Mouse (Mus musculus): ENCODE measurements around the gene Kbtbd12. TPM values are rescaled to one million over a fixed set of nuclear protein-coding genes. Genes with fewer than 3 reads are reported as not detected.

The Kbtbd12 gene
- polyA plus RNA-seq, 1 experiment from 2014 or later: 1.4 TPM

DNA sequence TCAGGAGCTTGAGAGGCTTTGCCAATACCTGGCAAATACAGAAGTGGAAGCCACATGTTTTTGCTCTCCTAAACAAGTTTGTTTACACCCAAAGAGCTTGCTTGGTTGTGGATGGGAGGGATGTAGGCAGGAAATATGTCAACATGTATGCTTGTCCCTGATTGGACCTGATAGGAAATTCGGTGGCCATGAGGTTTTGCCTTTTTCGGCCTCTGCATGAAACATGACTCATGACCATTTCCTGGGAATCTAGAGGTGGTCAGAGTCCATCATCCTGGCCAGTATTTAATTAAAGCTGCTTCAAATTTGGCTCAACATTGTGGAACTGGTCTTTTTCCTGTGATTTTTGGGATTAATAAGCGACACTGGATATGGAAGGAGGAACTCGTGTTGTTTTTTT lies 53.8 kb downstream of the Kbtbd12 start:
- no peak overlapping the region for H3K4me3 ChIP-seq
- H3K4me2 ChIP-seq: no peak overlapping the region
- H3K4me1 ChIP-seq: no peaks in the 10 kb centered on the region
- H3K27me3 ChIP-seq: no peaks in the 10 kb centered on the region
- 78% methylated on average over 4 of the region's 4 CpGs for WGBS
- no peak for ATAC-seq (ENCODE audit: insufficient number of reproducible peaks, low FRiP score, low TSS enrichment, low read depth)
- no peaks in the 10 kb centered on the region for H3K9me3 ChIP-seq
- no peak overlapping the region for H3K27ac ChIP-seq
- H3K9ac ChIP-seq: no peak overlapping the region
- no peaks in the 10 kb centered on the region for H3K36me3 ChIP-seq

DNA sequence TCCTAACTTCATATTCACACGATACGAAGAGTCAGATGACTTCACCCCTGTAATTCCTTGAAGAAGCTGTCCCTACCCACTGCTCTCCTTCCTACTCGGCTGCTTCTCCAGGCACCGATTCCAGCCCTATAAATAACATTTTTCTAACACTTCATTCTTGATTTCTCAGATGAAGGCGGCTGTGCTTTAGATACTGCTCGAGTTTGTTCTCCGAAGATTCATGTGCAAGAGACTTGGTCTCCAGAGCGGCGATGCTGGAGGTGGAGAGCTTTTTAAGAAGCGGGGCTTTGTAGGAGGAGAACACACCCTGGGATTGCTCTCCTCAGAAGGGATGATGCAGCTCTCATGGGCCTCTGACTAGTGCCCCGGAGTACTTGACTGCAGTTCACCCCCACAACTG lies 61.3 kb downstream of the Kbtbd12 start:
- Histone ChIP-seq H3K27me3 (no peaks in the 10 kb centered on the region), H3K36me3 (no peaks in the 10 kb centered on the region), H3K4me1 (no peaks in the 10 kb centered on the region), H3K4me3 (no peak overlapping the region), H3K27ac (no peak overlapping the region), H3K9ac (no peak overlapping the region), H3K4me2 (no peak overlapping the region), H3K9me3 (no peaks in the 10 kb centered on the region)
- 80% methylated on average over 11 of the region's 11 CpGs for WGBS
- ATAC-seq (ENCODE audit: insufficient number of reproducible peaks, low FRiP score, low TSS enrichment, low read depth): no peak

DNA sequence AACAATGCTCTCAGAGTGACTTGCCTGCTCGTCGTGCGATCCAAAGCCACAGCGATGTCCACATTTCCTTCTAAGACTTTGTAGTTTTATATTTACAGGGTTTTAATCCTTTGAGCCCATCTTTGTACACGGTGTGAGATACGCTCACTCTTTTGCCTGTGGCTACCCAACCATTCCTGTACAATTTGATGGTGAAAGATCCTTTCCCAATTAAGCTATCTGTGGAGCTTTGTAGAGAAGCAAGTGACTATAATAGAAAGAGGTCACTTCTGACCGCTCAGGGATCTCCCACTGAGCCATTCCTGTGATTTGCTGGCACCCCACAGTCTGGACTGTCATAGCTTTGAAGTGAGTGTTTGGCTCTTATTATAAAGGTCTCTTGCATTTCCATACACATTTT lies 71.1 kb downstream of the Kbtbd12 start:
- WGBS: 12% methylated on average over 7 of the region's 7 CpGs
- Histone ChIP-seq H3K4me3 (no peak overlapping the region), H3K27ac (no peak overlapping the region), H3K4me1 (no peaks in the 10 kb centered on the region), H3K4me2 (no peak overlapping the region), H3K9ac (no peak overlapping the region), H3K36me3 (no peaks in the 10 kb centered on the region), H3K9me3 (no peaks in the 10 kb centered on the region), H3K27me3 (peaks cover 23% of the 10 kb centered on the region)
- no peak for ATAC-seq (ENCODE audit: insufficient number of reproducible peaks, low FRiP score, low TSS enrichment, low read depth)

DNA sequence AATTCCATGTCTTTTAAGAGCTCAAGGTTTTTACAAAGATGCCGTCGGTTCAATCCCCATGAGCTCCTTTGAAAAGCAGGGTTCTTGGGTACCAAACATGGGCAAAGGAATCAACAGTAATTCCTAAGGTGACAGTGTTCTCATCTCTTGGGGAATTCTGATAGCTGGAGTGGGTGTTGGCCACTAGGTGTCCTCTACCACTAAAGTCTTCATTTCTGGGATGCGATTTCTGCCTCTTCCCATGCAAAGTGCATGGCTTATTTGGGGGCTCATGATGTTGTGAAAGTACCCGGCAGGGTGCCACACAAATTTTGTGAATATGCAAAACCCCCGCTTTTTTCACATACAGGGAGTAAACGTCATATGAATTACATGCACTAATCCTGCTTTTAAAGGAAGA lies 72.7 kb downstream of the Kbtbd12 start:
- ATAC-seq (ENCODE audit: insufficient number of reproducible peaks, low FRiP score, low TSS enrichment, low read depth): no peak
- no peak overlapping the region for H3K4me3 ChIP-seq
- H3K9ac ChIP-seq: no peak overlapping the region
- H3K36me3 ChIP-seq: no peaks in the 10 kb centered on the region
- 29% methylated on average over 6 of the region's 6 CpGs for WGBS
- H3K27ac ChIP-seq: no peak overlapping the region
- peaks cover 23% of the 10 kb centered on the region for H3K27me3 ChIP-seq
- no peak overlapping the region for H3K4me2 ChIP-seq
- H3K4me1 ChIP-seq: no peaks in the 10 kb centered on the region
- no peaks in the 10 kb centered on the region for H3K9me3 ChIP-seq

DNA sequence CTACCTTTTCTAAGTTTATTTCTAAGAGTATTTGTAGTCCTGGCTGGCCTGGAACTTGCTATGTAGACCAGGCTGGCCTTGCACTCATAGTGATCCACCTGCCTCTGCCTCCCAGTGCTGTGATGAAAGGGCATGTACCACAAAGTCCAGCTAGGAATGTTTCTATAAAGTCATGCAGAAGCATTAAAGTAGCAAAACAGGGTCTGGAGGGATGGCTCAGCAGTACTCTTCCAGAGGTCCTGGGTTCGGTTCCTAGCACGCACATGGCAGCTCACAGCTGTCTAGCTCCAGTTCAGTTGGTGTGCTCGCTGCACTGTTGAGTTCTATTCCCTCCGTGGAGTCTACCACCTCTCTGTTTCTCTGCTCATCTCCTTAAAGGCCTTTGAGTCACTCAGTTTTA lies 77.6 kb downstream of the Kbtbd12 start:
- peaks cover 7% of the 10 kb centered on the region for H3K27me3 ChIP-seq
- no peak overlapping the region for H3K4me3 ChIP-seq
- no peaks in the 10 kb centered on the region; the same call in 1 of the 2 replicates for H3K4me1 ChIP-seq
- no peak overlapping the region for H3K4me2 ChIP-seq
- 85% methylated on average over 4 of the region's 4 CpGs for WGBS
- ATAC-seq (ENCODE audit: insufficient number of reproducible peaks, low FRiP score, low TSS enrichment, low read depth): no peak
- no peak overlapping the region for H3K9ac ChIP-seq
- H3K27ac ChIP-seq: no peak overlapping the region
- H3K36me3 ChIP-seq: no peaks in the 10 kb centered on the region
- H3K9me3 ChIP-seq: no peaks in the 10 kb centered on the region

DNA sequence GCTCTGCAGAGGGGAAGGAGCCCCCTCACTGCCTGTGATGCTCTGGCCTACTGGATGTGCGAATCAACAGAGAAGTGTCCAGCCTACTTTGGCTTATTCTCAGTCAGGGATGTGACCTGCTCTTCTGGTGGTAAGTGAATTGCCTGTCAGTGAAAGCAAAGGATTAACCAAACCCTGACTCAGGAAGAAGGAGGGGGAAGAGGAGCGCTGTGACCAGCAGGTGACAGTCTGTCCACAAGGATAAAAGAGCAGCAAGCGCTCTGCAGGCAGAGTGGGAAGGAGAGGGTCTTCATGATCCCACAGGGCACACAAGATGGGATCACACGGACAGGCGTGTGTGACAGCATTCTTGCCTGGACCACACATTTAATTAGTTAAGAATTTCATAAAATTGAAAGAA lies 78.1 kb downstream of the Kbtbd12 start:
- no peaks in the 10 kb centered on the region for H3K9me3 ChIP-seq
- no peak overlapping the region for H3K27ac ChIP-seq
- no peak overlapping the region for H3K9ac ChIP-seq
- H3K36me3 ChIP-seq: no peaks in the 10 kb centered on the region
- H3K4me3 ChIP-seq: no peak overlapping the region
- H3K4me2 ChIP-seq: no peak overlapping the region
- WGBS: 45% methylated on average over 5 of the region's 5 CpGs
- no peaks in the 10 kb centered on the region; the same call in 1 of the 2 replicates for H3K4me1 ChIP-seq
- peaks cover 5% of the 10 kb centered on the region for H3K27me3 ChIP-seq
- no peak for ATAC-seq (ENCODE audit: insufficient number of reproducible peaks, low FRiP score, low TSS enrichment, low read depth)

DNA sequence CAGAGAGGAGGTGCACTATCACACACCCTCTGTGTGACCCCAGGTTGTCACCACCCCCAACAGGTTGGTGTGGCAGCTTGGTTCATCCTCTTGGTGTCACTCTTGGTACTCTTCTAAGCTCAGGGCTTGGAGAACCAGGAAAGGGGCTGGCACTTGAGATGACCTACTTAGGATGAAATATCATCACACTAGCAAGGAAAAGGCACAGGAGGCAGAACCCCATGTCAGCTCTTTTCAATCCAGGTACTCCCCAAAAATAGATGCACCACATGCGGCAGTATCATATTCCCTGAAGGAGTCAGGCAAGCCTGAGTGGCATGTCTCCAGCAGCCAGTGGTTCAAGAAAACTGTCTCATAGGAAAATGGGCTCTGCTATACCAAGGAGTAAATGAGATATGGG lies 79.7 kb downstream of the Kbtbd12 start:
- WGBS: 61% methylated on average over 1 of the region's 1 CpGs
- no peak for ATAC-seq (ENCODE audit: insufficient number of reproducible peaks, low FRiP score, low TSS enrichment, low read depth)
- H3K9me3 ChIP-seq: no peaks in the 10 kb centered on the region
- H3K4me2 ChIP-seq: no peak overlapping the region
- H3K36me3 ChIP-seq: no peaks in the 10 kb centered on the region
- no peaks in the 10 kb centered on the region for H3K27me3 ChIP-seq
- H3K4me1 ChIP-seq: no peaks in the 10 kb centered on the region; the same call in 1 of the 2 replicates
- H3K27ac ChIP-seq: no peak overlapping the region
- no peak overlapping the region for H3K9ac ChIP-seq
- H3K4me3 ChIP-seq: no peak overlapping the region

DNA sequence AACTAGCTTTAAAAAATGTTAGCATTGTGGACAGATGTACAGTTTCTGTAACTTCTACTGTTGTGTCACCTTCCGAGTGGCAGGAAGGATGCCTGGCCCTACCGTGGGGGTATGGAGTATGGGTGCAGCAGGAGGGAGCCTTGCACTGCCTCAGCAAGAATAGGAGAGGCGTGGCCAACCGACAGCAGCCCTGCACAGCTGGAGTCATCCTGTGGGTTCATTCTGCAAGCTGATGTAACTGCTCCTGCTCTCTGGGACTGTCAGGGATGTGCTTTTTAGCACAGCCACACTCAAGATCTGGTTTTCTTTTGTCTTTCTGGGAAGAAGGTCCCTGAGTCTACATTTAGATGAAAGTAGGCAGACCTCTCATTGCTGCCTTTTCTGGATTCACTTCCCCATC lies 80.2 kb downstream of the Kbtbd12 start:
- Histone ChIP-seq H3K4me3 (no peak overlapping the region), H3K4me1 (no peaks in the 10 kb centered on the region; the same call in 1 of the 2 replicates), H3K4me2 (no peak overlapping the region), H3K36me3 (no peaks in the 10 kb centered on the region), H3K27me3 (no peaks in the 10 kb centered on the region), H3K9me3 (no peaks in the 10 kb centered on the region), H3K27ac (no peak overlapping the region), H3K9ac (no peak overlapping the region)
- ATAC-seq (ENCODE audit: insufficient number of reproducible peaks, low FRiP score, low TSS enrichment, low read depth): no peak
- WGBS: 22% methylated on average over 4 of the region's 4 CpGs

DNA sequence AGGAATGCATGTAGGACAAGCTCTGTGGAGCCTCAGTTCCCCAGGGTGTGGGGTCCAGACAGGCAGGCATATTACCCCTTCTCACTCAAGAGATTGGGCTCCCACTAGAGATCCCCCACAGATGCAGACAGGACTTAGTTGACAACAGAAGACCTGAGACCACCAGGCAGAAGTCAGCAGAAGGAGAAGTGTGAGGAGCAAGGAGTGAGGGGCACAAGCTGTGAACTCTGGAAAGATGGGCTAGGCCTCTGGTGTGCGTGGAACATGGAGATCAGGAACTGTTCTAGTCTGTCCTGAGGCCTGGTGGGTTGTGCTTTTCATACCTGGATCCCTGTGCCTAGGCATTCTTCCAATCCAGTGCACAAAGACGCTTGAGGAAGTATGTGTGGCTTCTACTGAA lies 87.8 kb downstream of the Kbtbd12 start:
- no peaks in the 10 kb centered on the region for H3K9me3 ChIP-seq
- no peak overlapping the region for H3K9ac ChIP-seq
- WGBS: 75% methylated on average over 2 of the region's 2 CpGs
- H3K36me3 ChIP-seq: no peaks in the 10 kb centered on the region
- H3K4me2 ChIP-seq: no peak overlapping the region
- no peak overlapping the region for H3K27ac ChIP-seq
- no peak for ATAC-seq (ENCODE audit: insufficient number of reproducible peaks, low FRiP score, low TSS enrichment, low read depth)
- H3K27me3 ChIP-seq: peaks cover 31% of the 10 kb centered on the region
- no peak overlapping the region for H3K4me3 ChIP-seq
- no peaks in the 10 kb centered on the region for H3K4me1 ChIP-seq

DNA sequence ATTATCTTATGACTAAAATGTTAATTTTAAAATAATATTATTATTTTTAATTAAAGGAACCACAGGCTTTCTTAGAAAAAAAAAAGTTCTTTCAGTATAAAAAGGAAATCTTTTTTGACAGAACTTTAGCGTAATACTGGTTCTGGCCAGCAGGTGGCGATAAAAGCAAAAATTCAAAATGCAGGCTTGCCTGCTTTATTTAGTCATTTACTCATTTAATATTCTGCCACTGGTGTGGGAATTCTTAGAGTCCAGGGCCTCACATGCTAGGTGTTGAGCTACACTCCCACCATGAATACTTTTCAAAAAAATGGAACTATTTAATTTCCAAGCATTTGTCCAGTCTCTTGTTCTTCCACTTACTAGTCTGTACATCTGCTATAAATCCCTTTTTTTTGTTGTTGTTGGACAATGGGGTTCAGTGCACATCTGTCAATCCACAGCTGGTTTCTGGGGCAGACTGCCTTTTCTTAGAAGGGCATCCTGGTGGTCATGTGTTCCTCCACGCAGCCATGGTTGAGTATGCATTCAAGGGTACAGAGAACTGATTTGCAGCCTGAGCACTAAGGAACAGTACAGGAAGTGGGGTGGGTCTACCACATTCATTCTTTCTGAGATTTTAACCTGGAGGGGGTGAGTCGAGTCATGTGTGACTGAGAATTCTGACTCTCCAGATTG lies 88.5 kb downstream of the Kbtbd12 start:
- Histone ChIP-seq H3K4me1 (no peaks in the 10 kb centered on the region), H3K27me3 (peaks cover 37% of the 10 kb centered on the region), H3K27ac (no peak overlapping the region), H3K36me3 (no peaks in the 10 kb centered on the region), H3K9ac (no peak overlapping the region), H3K4me2 (no peak overlapping the region), H3K9me3 (no peaks in the 10 kb centered on the region), H3K4me3 (no peak overlapping the region)
- ATAC-seq (ENCODE audit: insufficient number of reproducible peaks, low FRiP score, low TSS enrichment, low read depth): no peak
- 32% methylated on average over 4 of the region's 4 CpGs for WGBS

DNA sequence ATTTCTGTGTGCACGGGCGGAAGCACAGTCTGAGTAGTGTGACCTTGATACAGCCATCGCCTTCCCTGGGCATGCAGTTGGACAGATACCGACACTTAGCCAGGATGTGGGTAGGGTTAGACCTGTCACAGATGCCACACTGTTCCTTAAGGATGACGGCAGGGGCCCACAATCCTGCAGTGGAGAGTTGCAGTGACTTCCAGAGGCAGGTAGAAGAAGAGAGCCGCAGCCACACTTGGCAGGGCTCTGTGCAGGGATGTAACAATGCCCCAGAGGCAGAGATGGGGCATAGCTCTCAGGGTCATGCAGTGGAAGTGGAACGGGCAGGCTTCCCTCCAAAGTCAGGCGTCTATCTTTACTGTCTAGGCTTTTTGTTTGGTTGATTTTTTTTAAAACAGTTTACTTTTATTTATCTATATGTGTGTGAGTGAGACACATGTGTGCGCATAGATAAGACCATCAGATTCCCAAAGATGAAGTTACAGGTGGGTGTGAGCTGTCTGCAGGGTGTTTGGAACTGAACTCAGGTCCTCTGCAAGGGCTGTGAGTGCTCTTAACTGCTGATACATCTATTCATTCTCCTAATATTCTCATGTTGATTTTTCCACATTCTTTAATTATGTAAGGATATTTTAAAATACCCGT lies 89.2 kb downstream of the Kbtbd12 start:
- H3K4me3 ChIP-seq: no peak overlapping the region

DNA sequence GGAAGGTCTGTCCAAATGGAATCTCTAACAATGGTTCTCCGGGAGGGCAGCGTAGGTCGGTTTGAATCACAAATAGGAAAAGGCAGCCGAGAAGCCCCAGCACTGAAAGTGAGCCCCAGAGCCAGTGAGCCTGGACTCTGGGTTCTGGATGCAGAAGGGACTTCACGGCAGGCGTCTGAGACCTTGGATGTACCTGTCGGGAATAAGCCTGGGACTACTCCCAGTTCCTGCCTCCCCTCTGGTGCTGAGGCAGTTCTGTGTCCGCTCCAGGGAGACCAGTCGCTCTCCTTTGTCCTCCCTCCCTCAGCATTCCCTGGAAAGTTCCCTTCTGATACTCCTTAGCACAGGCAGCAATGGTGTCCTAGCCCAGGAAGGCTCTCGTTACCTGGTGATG lies 92.4 kb downstream of the Kbtbd12 start:
- peaks cover 48% of the 10 kb centered on the region for H3K27me3 ChIP-seq
- H3K9ac ChIP-seq: no peak overlapping the region
- no peak for ATAC-seq (ENCODE audit: insufficient number of reproducible peaks, low FRiP score, low TSS enrichment, low read depth)
- no peak overlapping the region for H3K4me3 ChIP-seq
- H3K4me2 ChIP-seq: no peak overlapping the region
- no peaks in the 10 kb centered on the region for H3K4me1 ChIP-seq
- H3K9me3 ChIP-seq: no peaks in the 10 kb centered on the region
- WGBS: 45% methylated on average over 10 of the region's 10 CpGs
- no peak overlapping the region for H3K27ac ChIP-seq
- no peaks in the 10 kb centered on the region for H3K36me3 ChIP-seq

More for the DNA sequence above, 89.2 kb downstream of the Kbtbd12 start:
- no peak overlapping the region for H3K9ac ChIP-seq
- no peak for ATAC-seq (ENCODE audit: insufficient number of reproducible peaks, low FRiP score, low TSS enrichment, low read depth)
- H3K36me3 ChIP-seq: no peaks in the 10 kb centered on the region
- no peak overlapping the region for H3K4me2 ChIP-seq
- H3K4me1 ChIP-seq: no peaks in the 10 kb centered on the region
- H3K27me3 ChIP-seq: peaks cover 39% of the 10 kb centered on the region
- WGBS: 73% methylated on average over 10 of the region's 10 CpGs
- no peak overlapping the region for H3K27ac ChIP-seq
- H3K9me3 ChIP-seq: no peaks in the 10 kb centered on the region

Data from limb, embryonic 15.5 days (tissue).